Mouse (Mus musculus) kidney, postnatal 0 days (tissue): ENCODE data around the gene 4930469K13Rik. TPM values are rescaled to one million over a fixed set of nuclear protein-coding genes. Genes with fewer than 3 reads are reported as not detected.

ENCODE experiments used
- ATAC-seq: fragments of 200-750 bp; cut with Nextera tagmentation; replicated peaks from 2 replicates; pipeline ENCODE4 v1.8.0; 2017; ENCODE audit warnings: low read depth, moderate number of reproducible peaks, moderate TSS enrichment, moderate library complexity; ENCODE audit not compliant: low FRiP score
- DNase-seq: peaks from one replicate; pipeline ENCODE4 v3.0.0-alpha.2; 2016; ENCODE audit warnings: low spot score
- H3K27ac ChIP-seq: fragments of 300-500 bp; sonication (generic); 2 replicates; pipeline ENCODE4 v1.5.1; 2014; ENCODE audit warnings: mild to moderate bottlenecking
- H3K27me3 ChIP-seq: fragments of 300-500 bp; sonication (generic); 2 replicates; pipeline ENCODE4 v1.6.1; 2014; ENCODE audit warnings: low read length, mixed read lengths; ENCODE audit not compliant: insufficient read depth
- H3K36me3 ChIP-seq: fragments of 300-500 bp; sonication (generic); 2 replicates; pipeline ENCODE4 v1.6.1; 2014; ENCODE audit warnings: low read length, mixed read lengths; ENCODE audit not compliant: insufficient read depth
- H3K4me1 ChIP-seq: fragments of 300-500 bp; sonication (generic); replicated peaks from 2 replicates; pipeline ENCODE4 v1.6.1; 2014; ENCODE audit warnings: antibody characterized with exemption, low read length, mixed read lengths; ENCODE audit not compliant: insufficient read depth
- H3K4me2 ChIP-seq: fragments of 300-500 bp; sonication (generic); 2 replicates; pipeline ENCODE4 v1.6.1; 2014; ENCODE audit warnings: mild to moderate bottlenecking, low read length, moderate library complexity, mixed read lengths
- H3K4me3 ChIP-seq: fragments of 300-500 bp; sonication (generic); replicated peaks from 2 replicates; pipeline ENCODE4 v1.5.1; 2014; ENCODE audit warnings: low read depth, low read length
- H3K9ac ChIP-seq: fragments of 300-500 bp; sonication (generic); 2 replicates; pipeline ENCODE4 v1.6.1; 2014; ENCODE audit warnings: low read depth, low read length
- H3K9me3 ChIP-seq: fragments of 300-500 bp; sonication (generic); replicated peaks from 2 replicates; pipeline ENCODE4 v1.6.1; 2016; ENCODE audit warnings: low read length, inconsistent platforms, mixed read lengths
- CTCF ChIP-seq: IDR thresholded peaks from 2 replicates; pipeline ENCODE4 v1.5.1; 2016; ENCODE audit warnings: antibody characterized with exemption, low read depth, mild to moderate bottlenecking, moderate library complexity
- WGBS: fragments of 180-500 bp; shearing (Covaris S2); extraction: QIAGEN DNeasy Blood & Tissue Kit; methylation state at CpG from one replicate; pipeline ENCODE4 v1.1.7; 2014; 5-methylcytosine and 5-hydroxymethylcytosine counted together
- polyA plus RNA-seq: library from polyadenylated mRNA; unstranded; fragments of >200 nt; fragmentation: Nextera tagmentation; extraction: Ambion mirVana; gene quantifications from 2 replicates; pipeline ENCODE4 v1.2.1, GENCODE M21; 2015

Gene 4930469K13Rik
- polyA plus RNA-seq, 1 experiment from 2014 or later, result not detected

DNA sequence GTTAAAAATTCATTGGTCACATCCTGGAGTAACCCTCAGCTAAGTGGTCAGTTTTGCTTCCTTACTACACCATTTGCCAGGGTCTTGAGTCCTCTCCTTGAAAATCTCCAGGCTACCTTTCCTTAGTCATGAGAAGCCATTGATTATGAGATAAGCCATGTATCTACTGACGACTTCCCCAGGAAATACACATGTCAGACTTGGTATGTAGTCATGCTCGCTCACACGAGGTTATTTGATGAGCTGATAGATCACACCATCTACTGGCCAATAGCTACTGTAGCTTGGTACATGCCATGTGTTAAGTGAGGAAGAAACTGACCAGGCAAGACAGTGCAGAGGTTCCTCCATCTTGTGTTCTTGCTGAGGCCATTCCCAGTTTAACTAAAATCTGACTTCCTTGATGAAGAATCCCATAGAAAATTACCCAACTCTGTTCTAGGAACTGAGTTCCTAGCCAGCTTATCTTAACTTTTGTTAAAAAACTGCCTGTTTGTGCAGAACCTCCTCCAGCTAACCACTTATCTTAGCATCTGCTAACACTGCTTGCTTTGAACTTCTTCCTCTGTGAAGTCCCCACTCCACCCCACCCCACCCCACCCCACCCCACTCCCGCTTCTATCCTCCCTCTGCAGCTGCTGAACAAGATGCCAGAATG lies 158.8 kb downstream of the 4930469K13Rik start:
- no peaks in the 10 kb centered on the region for H3K9me3 ChIP-seq
- no peaks in the 10 kb centered on the region for H3K36me3 ChIP-seq
- no peaks in the 10 kb centered on the region for H3K4me1 ChIP-seq
- H3K4me2 ChIP-seq, result no peak overlapping the region
- no peaks in the 10 kb centered on the region for H3K27me3 ChIP-seq
- no peak for TF ChIP-seq CTCF
- WGBS, result 67% methylated on average over 4 of the region's 4 CpGs
- no peak for ATAC-seq
- DNase-seq, result no peak
- H3K4me3 ChIP-seq, result no peak overlapping the region
- no peak overlapping the region for H3K9ac ChIP-seq
- H3K27ac ChIP-seq, result no peak overlapping the region

DNA sequence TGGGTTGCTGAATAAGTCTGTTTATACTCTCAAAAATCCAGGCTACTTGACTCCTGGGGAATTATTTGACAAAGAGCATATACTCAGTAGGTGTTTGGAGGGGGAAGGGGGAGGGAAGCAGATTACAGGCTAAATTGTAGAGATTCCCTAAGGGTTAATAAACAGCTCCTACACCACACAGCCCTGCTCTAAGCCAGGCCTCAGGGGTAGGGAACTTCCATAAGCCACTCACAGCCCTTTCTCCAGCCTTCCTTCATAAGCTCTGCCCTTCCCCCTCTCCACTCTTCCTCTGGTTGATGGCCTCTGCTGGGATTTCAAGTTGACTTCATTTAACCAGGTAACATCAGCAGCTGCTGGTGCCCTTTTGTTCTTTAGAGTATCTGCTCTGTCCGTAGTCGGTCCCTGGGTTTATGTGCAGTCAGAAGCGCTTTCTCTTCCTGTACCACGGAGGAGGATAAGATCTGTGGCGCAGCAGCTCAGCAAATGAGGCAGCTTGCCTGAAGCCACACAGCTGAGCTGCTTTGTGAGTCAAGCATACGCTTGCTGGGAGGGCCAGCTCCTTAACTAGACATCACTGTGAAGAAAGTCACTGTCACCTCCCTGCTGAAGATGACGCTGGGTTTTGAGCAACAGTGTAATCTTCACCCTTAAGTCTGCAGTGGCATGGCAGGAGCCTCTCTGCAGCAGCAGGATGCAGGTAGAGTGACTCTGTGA lies 159.6 kb downstream of the 4930469K13Rik start:
- H3K9ac ChIP-seq, result no peak overlapping the region
- DNase-seq (no peak), ATAC-seq (no peak)
- H3K27me3 ChIP-seq, result no peaks in the 10 kb centered on the region
- no peak overlapping the region for H3K27ac ChIP-seq
- H3K4me2 ChIP-seq, result no peak overlapping the region
- H3K9me3 ChIP-seq, result no peaks in the 10 kb centered on the region
- H3K4me3 ChIP-seq, result no peak overlapping the region
- H3K4me1 ChIP-seq, result no peaks in the 10 kb centered on the region
- TF ChIP-seq CTCF, result no peak
- WGBS, result 43% methylated on average over 7 of the region's 7 CpGs
- no peaks in the 10 kb centered on the region for H3K36me3 ChIP-seq

DNA sequence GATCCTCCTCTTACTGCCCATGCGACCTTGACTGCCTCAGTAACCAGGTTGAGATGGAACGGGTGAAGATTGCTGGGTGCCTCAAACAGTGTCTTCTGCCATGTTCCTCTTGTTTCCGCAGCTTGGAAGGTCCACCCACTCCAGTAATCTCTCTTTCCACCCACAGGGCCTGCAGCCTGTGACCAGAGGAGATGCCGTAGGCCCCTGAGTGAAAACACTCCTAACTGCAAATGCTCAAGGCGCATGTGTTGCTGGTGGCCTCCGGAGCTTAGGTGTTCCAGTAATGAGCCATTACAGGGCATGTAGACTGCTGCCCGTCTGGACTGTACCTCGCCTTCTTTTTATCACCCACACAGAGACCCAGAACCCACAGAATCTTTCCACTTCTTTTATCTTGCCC lies 160.7 kb downstream of the 4930469K13Rik start:
- Histone ChIP-seq H3K4me3 (no peak overlapping the region), H3K36me3 (no peaks in the 10 kb centered on the region), H3K4me2 (no peak overlapping the region), H3K27me3 (no peaks in the 10 kb centered on the region), H3K9me3 (no peaks in the 10 kb centered on the region), H3K9ac (no peak overlapping the region), H3K27ac (no peak overlapping the region), H3K4me1 (no peaks in the 10 kb centered on the region)
- WGBS, result 75% methylated on average over 8 of the region's 8 CpGs
- ATAC-seq (no peak), DNase-seq (no peak)
- no peak for TF ChIP-seq CTCF

DNA sequence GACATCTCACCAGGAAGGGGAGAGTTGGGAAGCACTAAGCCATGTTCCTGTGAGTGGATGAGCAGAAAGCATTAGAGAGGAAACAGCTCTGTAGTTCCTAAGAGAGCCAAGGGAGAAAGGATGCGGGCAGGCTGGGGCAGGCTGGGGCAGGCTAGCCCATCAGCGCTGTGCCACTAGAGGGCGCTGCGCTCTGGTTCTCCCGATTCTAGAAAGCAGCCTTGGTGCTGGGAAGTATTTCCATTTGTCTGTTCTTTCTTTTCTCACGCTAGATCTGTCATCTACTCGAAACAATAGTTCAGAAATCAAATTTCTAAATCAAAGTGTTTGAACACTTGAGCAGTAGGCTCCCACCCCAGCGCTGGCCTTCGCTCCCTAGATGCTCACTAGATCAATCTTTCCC lies 164.1 kb downstream of the 4930469K13Rik start:
- H3K4me1 ChIP-seq, result 0 out of 2 replicates have a peak, but pooled peaks cover 5% of the 10 kb centered on the region
- no peak overlapping the region for H3K9ac ChIP-seq
- no peaks in the 10 kb centered on the region for H3K36me3 ChIP-seq
- no peak overlapping the region for H3K27ac ChIP-seq
- 73% methylated on average over 9 of the region's 9 CpGs for WGBS
- ATAC-seq, result no peak
- no peak overlapping the region for H3K4me3 ChIP-seq
- H3K9me3 ChIP-seq, result no peaks in the 10 kb centered on the region
- peak; percentile 34; the same call in 1 of the 2 replicates for TF ChIP-seq CTCF
- no peak for DNase-seq
- no peaks in the 10 kb centered on the region for H3K27me3 ChIP-seq
- H3K4me2 ChIP-seq, result no peak overlapping the region

DNA sequence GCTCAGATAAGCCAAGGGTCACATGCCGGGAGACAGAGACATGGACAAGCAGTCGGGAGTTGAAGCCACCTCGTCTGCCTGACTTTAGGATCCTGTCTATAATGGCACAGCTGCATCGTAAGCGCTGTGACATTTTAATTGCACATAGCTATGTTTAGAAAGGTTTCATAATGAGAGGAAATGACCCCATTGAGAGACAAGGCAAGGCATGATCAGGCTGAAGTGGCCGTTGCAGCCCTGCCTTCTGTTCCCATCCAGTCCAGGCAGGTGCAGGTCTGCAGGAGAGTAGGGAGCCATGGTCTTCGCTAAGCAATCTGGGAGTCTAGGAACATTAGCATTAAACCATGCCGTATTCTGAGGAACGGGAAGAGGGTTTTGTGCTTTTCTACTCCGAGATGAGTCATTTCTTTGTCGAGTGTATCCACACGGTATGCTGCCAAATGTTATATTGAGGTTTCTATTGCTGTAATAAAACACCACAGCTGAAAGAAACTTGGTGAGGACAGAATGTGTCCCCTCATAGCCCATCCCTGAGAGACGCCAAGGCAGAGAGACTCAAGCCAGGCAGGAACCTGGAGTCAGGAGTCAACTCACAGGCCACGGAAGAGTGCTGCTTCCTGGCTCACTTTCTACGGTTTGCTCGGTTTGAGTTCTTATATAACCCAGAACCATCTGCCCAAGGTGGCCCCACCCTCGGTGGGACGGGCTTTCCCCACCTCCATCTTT lies 165.8 kb downstream of the 4930469K13Rik start:
- H3K27me3 ChIP-seq, result no peaks in the 10 kb centered on the region
- peak overlapping the region; percentile 32 for H3K4me2 ChIP-seq
- H3K27ac ChIP-seq, result peak overlapping the region; percentile 32
- TF ChIP-seq CTCF, result no peak
- ATAC-seq, result peak; percentile 41; the same call in 1 of the 2 replicates
- 0 out of 2 replicates have a peak, but pooled peaks cover 5% of the 10 kb centered on the region for H3K4me1 ChIP-seq
- peak; percentile 81 for DNase-seq
- H3K4me3 ChIP-seq, result no peak overlapping the region
- no peaks in the 10 kb centered on the region for H3K9me3 ChIP-seq
- H3K36me3 ChIP-seq, result no peaks in the 10 kb centered on the region
- 24% methylated on average over 18 of the region's 18 CpGs for WGBS
- H3K9ac ChIP-seq, result no peak overlapping the region

DNA sequence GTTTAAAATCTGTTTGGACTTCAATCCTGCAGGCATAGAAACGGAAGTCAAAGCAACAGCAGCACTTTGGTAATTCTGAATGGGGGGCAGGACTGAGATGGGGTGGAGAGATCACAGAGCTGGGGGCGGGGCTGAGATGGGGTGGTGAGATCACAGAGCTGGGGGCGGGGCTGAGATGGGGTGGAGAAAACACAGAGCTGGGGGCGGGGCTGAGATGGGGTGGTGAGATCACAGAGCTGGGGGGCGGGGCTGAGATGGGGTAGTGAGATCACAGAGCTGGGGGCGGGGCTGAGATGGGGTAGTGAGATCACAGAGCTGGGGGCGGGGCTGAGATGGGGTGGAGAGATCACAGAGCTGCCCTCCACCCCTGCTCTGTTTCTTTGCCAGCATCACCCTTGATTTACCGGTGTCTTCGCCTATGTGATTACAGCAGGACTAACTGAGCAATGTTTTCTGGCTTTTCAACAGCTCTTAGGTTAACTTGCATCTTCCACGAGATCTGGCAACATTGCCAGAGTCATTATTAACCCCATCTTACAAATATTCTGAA lies 166.4 kb downstream of the 4930469K13Rik start:
- Histone ChIP-seq H3K4me3 (no peak overlapping the region), H3K27me3 (no peaks in the 10 kb centered on the region), H3K9ac (no peak overlapping the region), H3K4me1 (0 out of 2 replicates have a peak, but pooled peaks cover 5% of the 10 kb centered on the region), H3K36me3 (no peaks in the 10 kb centered on the region), H3K4me2 (peak overlapping the region; percentile 32), H3K27ac (peak overlapping the region; percentile 32; the same call in 1 of the 2 replicates), H3K9me3 (no peaks in the 10 kb centered on the region)
- peak; percentile 67 for DNase-seq
- 0 out of 2 replicates have a peak, but pooled peaks have one; percentile 22 for ATAC-seq
- TF ChIP-seq CTCF, result no peak
- 14% methylated on average over 10 of the region's 10 CpGs for whole genome bisulfite sequencing
